Comparison of ENCODE assay signal across 9 mouse cellular contexts in genomic region chr11:101230061-101230511, GRCm38 (mm10). TPM values are rescaled to one million over a fixed set of nuclear protein-coding genes. Genes with fewer than 3 reads are reported as not detected.
DNase-seq lines count a peak whose midpoint lies in the region; ATAC-seq lines count a peak whose summit lies in the region.
"Had no signal": no experiment of that assay in that cellular context is flagged by ENCODE, and none has a peak within 500 bp of the region (broad histone marks: within the 10 kb centered on the region; RNA-seq: fewer than 3 reads in every experiment).

No protein-coding gene starts in this region.

- WGBS in kidney, embryonic 15.5 days: 23% methylated on average over 2 of the region's 2 CpGs
- 25% methylated on average over 2 of the region's 2 CpGs for WGBS in forebrain, embryonic 15.5 days
- 19% methylated on average over 2 of the region's 2 CpGs for WGBS in liver, embryonic 13.5 days (ENCODE audit: insufficient replicate concordance)

- no peaks in the 10 kb centered on the region for H3K27me3 ChIP-seq in kidney, embryonic 15.5 days
- no peaks in the 10 kb centered on the region for H3K27me3 ChIP-seq in forebrain, embryonic 15.5 days
- peaks cover 66% of the 10 kb centered on the region for H3K27me3 ChIP-seq in liver, embryonic 13.5 days

- H3K27ac ChIP-seq in kidney, embryonic 15.5 days: peak overlapping the region; percentile 99
- peak overlapping the region; percentile 34 for H3K27ac ChIP-seq in forebrain, embryonic 15.5 days (replicated peaks)
- H3K27ac ChIP-seq in liver, embryonic 13.5 days: peak overlapping the region; percentile 27; the same call in 1 of the 2 replicates

- DNase-seq in kidney, adult 18-20 months: no peak
- DNase-seq in heart, postnatal 4 days: peak; percentile 60
- DNase-seq in liver, embryonic 13.5 days: no peak
- DNase-seq in yolk sac, embryonic 10.5 days (ENCODE audit: low spot score): peak; percentile 65
- DNase-seq in spleen, postnatal 14 days (ENCODE audit: low spot score in 2 of 2): no peak
- no peak for DNase-seq in cerebellum, adult 11 months

- no peak overlapping the region for H3K4me3 ChIP-seq in kidney, embryonic 15.5 days (replicated peaks)
- no peak overlapping the region for H3K4me3 ChIP-seq in forebrain, embryonic 15.5 days
- no peak overlapping the region for H3K4me3 ChIP-seq in liver, embryonic 13.5 days (replicated peaks)

- H3K9me3 ChIP-seq in kidney, embryonic 15.5 days (replicated peaks): no peaks in the 10 kb centered on the region
- no peaks in the 10 kb centered on the region for H3K9me3 ChIP-seq in forebrain, embryonic 15.5 days
- no peaks in the 10 kb centered on the region for H3K9me3 ChIP-seq in liver, embryonic 13.5 days (replicated peaks)

- H3K4me2 ChIP-seq in kidney, embryonic 15.5 days: peak overlapping the region; percentile 56
- no peak overlapping the region for H3K4me2 ChIP-seq in forebrain, embryonic 15.5 days (replicated peaks)
- no peak overlapping the region for H3K4me2 ChIP-seq in liver, embryonic 13.5 days

- no peak for ATAC-seq in kidney, embryonic 15.5 days (replicated peaks; ENCODE audit: low FRiP score)
- no peak for ATAC-seq in forebrain, embryonic 15.5 days (replicated peaks)
- ATAC-seq in liver, embryonic 13.5 days (ENCODE audit: low read depth): no peak

- peaks cover 65% of the 10 kb centered on the region for H3K4me1 ChIP-seq in kidney, embryonic 15.5 days
- H3K4me1 ChIP-seq in forebrain, embryonic 15.5 days: peaks cover 31% of the 10 kb centered on the region
- H3K4me1 ChIP-seq in liver, embryonic 13.5 days (replicated peaks): peaks cover 49% of the 10 kb centered on the region

- H3K36me3 ChIP-seq in kidney, embryonic 15.5 days: no peaks in the 10 kb centered on the region
- H3K36me3 ChIP-seq in forebrain, embryonic 15.5 days: no peaks in the 10 kb centered on the region
- no peaks in the 10 kb centered on the region for H3K36me3 ChIP-seq in liver, embryonic 13.5 days

- H3K9ac ChIP-seq in kidney, embryonic 15.5 days: no peak overlapping the region
- no peak overlapping the region for H3K9ac ChIP-seq in forebrain, embryonic 15.5 days (replicated peaks)
- no peak overlapping the region for H3K9ac ChIP-seq in liver, embryonic 13.5 days

RNA-seq across cellular contexts. Expression of gene Ezh1, which starts 3.8 kb away (rescaled TPM):
- polyA plus RNA-seq in kidney, embryonic 15.5 days (2015; fragmentation: Nextera tagmentation; extraction: Ambion mirVana): 22.9 and 27.0 TPM in 2 replicates
- polyA plus RNA-seq in forebrain, embryonic 15.5 days (2015; fragmentation: Nextera tagmentation; extraction: Ambion mirVana): 19.6 and 21.4 TPM in 2 replicates
- total RNA-seq in heart, postnatal 4 days (2021): 10 to 100 TPM; 14.7 to 15.0 TPM
- polyA plus RNA-seq in liver, embryonic 13.5 days (2015; fragmentation: Nextera tagmentation; extraction: Ambion mirVana): 6.6 and 7.4 TPM in 2 replicates

RNA-seq across cellular contexts. Expression of gene Ramp2, which starts 15.7 kb away (rescaled TPM):
- 220 and 232 TPM in 2 replicates for polyA plus RNA-seq in kidney, embryonic 15.5 days (2015; fragmentation: Nextera tagmentation; extraction: Ambion mirVana)
- 53.4 and 61.3 TPM in 2 replicates for polyA plus RNA-seq in forebrain, embryonic 15.5 days (2015; fragmentation: Nextera tagmentation; extraction: Ambion mirVana)
- 100 to 1,000 TPM; 122 to 134 TPM for total RNA-seq in heart, postnatal 4 days (2021)
- polyA plus RNA-seq in liver, embryonic 13.5 days (2015; fragmentation: Nextera tagmentation; extraction: Ambion mirVana): 23.4 and 25.4 TPM in 2 replicates
- total RNA-seq: neutrophil, adult 5-6 weeks had no signal

RNA-seq across cellular contexts. Expression of gene Vps25, which starts 23.4 kb away (rescaled TPM):
- 135 and 147 TPM in 2 replicates for polyA plus RNA-seq in kidney, embryonic 15.5 days (2015; fragmentation: Nextera tagmentation; extraction: Ambion mirVana)
- polyA plus RNA-seq in forebrain, embryonic 15.5 days (2015; fragmentation: Nextera tagmentation; extraction: Ambion mirVana): 87.7 and 92.9 TPM in 2 replicates
- total RNA-seq in heart, postnatal 4 days (2021): 10 to 100 TPM; 87.6 to 88.7 TPM
- 98.5 and 99.4 TPM in 2 replicates for polyA plus RNA-seq in liver, embryonic 13.5 days (2015; fragmentation: Nextera tagmentation; extraction: Ambion mirVana)

RNA-seq across cellular contexts. Expression of gene Wnk4, which starts 30.3 kb away (rescaled TPM):
- 25.5 and 27.2 TPM in 2 replicates for polyA plus RNA-seq in kidney, embryonic 15.5 days (2015; fragmentation: Nextera tagmentation; extraction: Ambion mirVana)
- 4.8 and 5.5 TPM in 2 replicates for polyA plus RNA-seq in forebrain, embryonic 15.5 days (2015; fragmentation: Nextera tagmentation; extraction: Ambion mirVana)
- 1 to 10 TPM; 4.5 to 7.2 TPM for total RNA-seq in heart, postnatal 4 days (2021)
- 5.5 and 7.9 TPM in 2 replicates for polyA plus RNA-seq in liver, embryonic 13.5 days (2015; fragmentation: Nextera tagmentation; extraction: Ambion mirVana)

RNA-seq across cellular contexts. Expression of gene Cntd1, which starts 48.7 kb away (rescaled TPM):
- 1.6 and 3.1 TPM in 2 replicates for polyA plus RNA-seq in kidney, embryonic 15.5 days (2015; fragmentation: Nextera tagmentation; extraction: Ambion mirVana)
- polyA plus RNA-seq in forebrain, embryonic 15.5 days (2015; fragmentation: Nextera tagmentation; extraction: Ambion mirVana): 1.4 and 1.5 TPM in 2 replicates
- under 1 TPM; 0.41 to 0.47 TPM for total RNA-seq in heart, postnatal 4 days (2021)
- polyA plus RNA-seq in liver, embryonic 13.5 days (2015; fragmentation: Nextera tagmentation; extraction: Ambion mirVana): 0.63 and 0.85 TPM in 2 replicates

Comparison
In these comparisons a context has a peak if more than half of its experiments do, and no peak if none do; other contexts are left out.
1. H3K27ac ChIP-seq: peak in every context shown above with its lines; median percentile 99 in kidney, embryonic 15.5 days; 34 in forebrain, embryonic 15.5 days; 27 in liver, embryonic 13.5 days.
2. DNase-seq: peak in heart, postnatal 4 days (single experiment) and yolk sac, embryonic 10.5 days (single experiment); none in kidney, adult 18-20 months (single experiment), liver, embryonic 13.5 days (single experiment), spleen, postnatal 14 days (0 of 2) and cerebellum, adult 11 months (single experiment).